Mouse (Mus musculus): Measurements from ENCODE around the gene Capn2. TPM values are rescaled to one million over a fixed set of nuclear protein-coding genes. Genes with fewer than 3 reads are reported as not detected.

The Capn2 gene
- polyA plus RNA-seq, 1 experiment from 2014 or later = 89.9 TPM

GRCm38 (mm10) chr1:182429826-182430225 is 87.6 kb downstream of the Capn2 start:
- ATAC-seq (replicated peaks; ENCODE audit: low FRiP score, low TSS enrichment, low read depth) (no peak), DNase-seq (ENCODE audit: low spot score) (no peak)
- H3K4me2 ChIP-seq (ENCODE audit: low read length) = no peak overlapping the region
- H3K9ac ChIP-seq (ENCODE audit: low read length) = no peak overlapping the region
- peaks cover 5% of the 10 kb centered on the region; the same call in 1 of the 2 replicates for H3K4me1 ChIP-seq (replicated peaks; ENCODE audit: control insufficient read depth, insufficient read depth, low read length)
- H3K4me3 ChIP-seq (ENCODE audit: low read depth, low read length) = no peak overlapping the region
- no peak overlapping the region for H3K27ac ChIP-seq (ENCODE audit: low read depth)
- H3K27me3 ChIP-seq (replicated peaks; ENCODE audit: control insufficient read depth, insufficient read depth, low read length) = no peaks in the 10 kb centered on the region
- H3K36me3 ChIP-seq (ENCODE audit: control insufficient read depth, insufficient read depth, low read length) = peaks cover 48% of the 10 kb centered on the region
- H3K9me3 ChIP-seq (ENCODE audit: control insufficient read depth, low read length) = no peaks in the 10 kb centered on the region
- 82% methylated on average over 3 of the region's 3 CpGs for WGBS

- Histone ChIP-seq H3K4me1 (replicated peaks; ENCODE audit: control insufficient read depth, insufficient read depth, low read length) (peaks cover 9% of the 10 kb centered on the region; the same call in 1 of the 2 replicates), H3K27me3 (replicated peaks; ENCODE audit: control insufficient read depth, insufficient read depth, low read length) (no peaks in the 10 kb centered on the region), H3K9me3 (ENCODE audit: control insufficient read depth, low read length) (no peaks in the 10 kb centered on the region), H3K27ac (ENCODE audit: low read depth) (no peak overlapping the region), H3K36me3 (ENCODE audit: control insufficient read depth, insufficient read depth, low read length) (peaks cover 34% of the 10 kb centered on the region), H3K9ac (ENCODE audit: low read length) (no peak overlapping the region), H3K4me3 (ENCODE audit: low read depth, low read length) (no peak overlapping the region), H3K4me2 (ENCODE audit: low read length) (no peak overlapping the region)
- DNase-seq (ENCODE audit: low spot score) (no peak), ATAC-seq (replicated peaks; ENCODE audit: low FRiP score, low TSS enrichment, low read depth) (no peak)
- WGBS = 67% methylated on average over 1 of the region's 1 CpGs
Measured at GRCm38 (mm10) chr1:182427426-182427825, 90.0 kb downstream of the Capn2 start.

- no peak overlapping the region for H3K4me3 ChIP-seq (ENCODE audit: low read depth, low read length)
- no peaks in the 10 kb centered on the region for H3K27me3 ChIP-seq (replicated peaks; ENCODE audit: control insufficient read depth, insufficient read depth, low read length)
- H3K36me3 ChIP-seq (ENCODE audit: control insufficient read depth, insufficient read depth, low read length) = peaks cover 24% of the 10 kb centered on the region
- H3K4me1 ChIP-seq (replicated peaks; ENCODE audit: control insufficient read depth, insufficient read depth, low read length) = peaks cover 9% of the 10 kb centered on the region; the same call in 1 of the 2 replicates
- ATAC-seq (replicated peaks; ENCODE audit: low FRiP score, low TSS enrichment, low read depth) (no peak), DNase-seq (ENCODE audit: low spot score) (no peak)
- H3K4me2 ChIP-seq (ENCODE audit: low read length) = no peak overlapping the region
- no peak overlapping the region for H3K27ac ChIP-seq (ENCODE audit: low read depth)
- no peaks in the 10 kb centered on the region for H3K9me3 ChIP-seq (ENCODE audit: control insufficient read depth, low read length)
- WGBS = 46% methylated on average over 2 of the region's 2 CpGs
- no peak overlapping the region for H3K9ac ChIP-seq (ENCODE audit: low read length)
Measured at GRCm38 (mm10) chr1:182426444-182426843, 91.0 kb downstream of the Capn2 start.

- WGBS = 68% methylated on average over 3 of the region's 3 CpGs
- DNase-seq (ENCODE audit: low spot score) (no peak), ATAC-seq (replicated peaks; ENCODE audit: low FRiP score, low TSS enrichment, low read depth) (no peak)
- H3K4me3 ChIP-seq (ENCODE audit: low read depth, low read length) = no peak overlapping the region
- H3K36me3 ChIP-seq (ENCODE audit: control insufficient read depth, insufficient read depth, low read length) = peaks cover 12% of the 10 kb centered on the region
- H3K4me2 ChIP-seq (ENCODE audit: low read length) = no peak overlapping the region
- H3K9me3 ChIP-seq (ENCODE audit: control insufficient read depth, low read length) = no peaks in the 10 kb centered on the region
- no peak overlapping the region for H3K27ac ChIP-seq (ENCODE audit: low read depth)
- no peaks in the 10 kb centered on the region for H3K27me3 ChIP-seq (replicated peaks; ENCODE audit: control insufficient read depth, insufficient read depth, low read length)
- H3K4me1 ChIP-seq (replicated peaks; ENCODE audit: control insufficient read depth, insufficient read depth, low read length) = peaks cover 11% of the 10 kb centered on the region; the same call in 1 of the 2 replicates
- no peak overlapping the region for H3K9ac ChIP-seq (ENCODE audit: low read length)
Measured at GRCm38 (mm10) chr1:182425176-182425575, 92.2 kb downstream of the Capn2 start.

- no peak for DNase-seq (ENCODE audit: low spot score)
- Histone ChIP-seq H3K4me1 (replicated peaks; ENCODE audit: control insufficient read depth, insufficient read depth, low read length) (peaks cover 11% of the 10 kb centered on the region; the same call in 1 of the 2 replicates), H3K9me3 (ENCODE audit: control insufficient read depth, low read length) (no peaks in the 10 kb centered on the region), H3K9ac (ENCODE audit: low read length) (no peak overlapping the region), H3K36me3 (ENCODE audit: control insufficient read depth, insufficient read depth, low read length) (peaks cover 8% of the 10 kb centered on the region), H3K27ac (ENCODE audit: low read depth) (no peak overlapping the region), H3K27me3 (replicated peaks; ENCODE audit: control insufficient read depth, insufficient read depth, low read length) (no peaks in the 10 kb centered on the region), H3K4me2 (ENCODE audit: low read length) (no peak overlapping the region), H3K4me3 (ENCODE audit: low read depth, low read length) (no peak overlapping the region)
- no peak for ATAC-seq (replicated peaks; ENCODE audit: low FRiP score, low TSS enrichment, low read depth)
- 61% methylated on average over 2 of the region's 2 CpGs for WGBS
Measured at GRCm38 (mm10) chr1:182424274-182424673, 93.1 kb downstream of the Capn2 start.

GRCm38 (mm10) chr1:182419481-182419880 is 97.9 kb downstream of the Capn2 start:
- Histone ChIP-seq H3K36me3 (ENCODE audit: control insufficient read depth, insufficient read depth, low read length) (0 out of 2 replicates have a peak, but pooled peaks cover 4% of the 10 kb centered on the region), H3K9ac (ENCODE audit: low read length) (no peak overlapping the region), H3K4me1 (replicated peaks; ENCODE audit: control insufficient read depth, insufficient read depth, low read length) (peaks cover 12% of the 10 kb centered on the region; the same call in 1 of the 2 replicates), H3K27ac (ENCODE audit: low read depth) (no peak overlapping the region), H3K4me3 (ENCODE audit: low read depth, low read length) (no peak overlapping the region), H3K27me3 (replicated peaks; ENCODE audit: control insufficient read depth, insufficient read depth, low read length) (no peaks in the 10 kb centered on the region), H3K4me2 (ENCODE audit: low read length) (no peak overlapping the region), H3K9me3 (ENCODE audit: control insufficient read depth, low read length) (no peaks in the 10 kb centered on the region)
- 71% methylated on average over 3 of the region's 3 CpGs for WGBS
- ATAC-seq (replicated peaks; ENCODE audit: low FRiP score, low TSS enrichment, low read depth) (no peak), DNase-seq (ENCODE audit: low spot score) (no peak)

Other genes starting within 250 kb of the Capn2 start
- 119 and 126 TPM in 2 replicates for gene Degs1, start 234.8 kb downstream of the Capn2 start, polyA plus RNA-seq (2014; fragmentation: Nextera tagmentation; extraction: Ambion mirVana)
- 20.9 and 22.6 TPM in 2 replicates for gene Fbxo28, start 176.0 kb downstream of the Capn2 start, polyA plus RNA-seq (2014; fragmentation: Nextera tagmentation; extraction: Ambion mirVana)
- gene Trp53bp2, start 108.4 kb downstream of the Capn2 start, polyA plus RNA-seq (2014; fragmentation: Nextera tagmentation; extraction: Ambion mirVana) = 26.9 and 27.5 TPM in 2 replicates
- 1.8 and 2.1 TPM in 2 replicates for gene Capn8, start 47.4 kb upstream of the Capn2 start, polyA plus RNA-seq (2014; fragmentation: Nextera tagmentation; extraction: Ambion mirVana)
- gene Ccdc185, start 231.6 kb upstream of the Capn2 start, polyA plus RNA-seq (2014; fragmentation: Nextera tagmentation; extraction: Ambion mirVana) = not detected in 2 replicates
- gene Susd4, start 246.3 kb upstream of the Capn2 start, polyA plus RNA-seq (2014; fragmentation: Nextera tagmentation; extraction: Ambion mirVana) = 24.5 and 26.9 TPM in 2 replicates